Comparison of ENCODE assay signal across 11 mouse cellular contexts in the genomic region with DNA sequence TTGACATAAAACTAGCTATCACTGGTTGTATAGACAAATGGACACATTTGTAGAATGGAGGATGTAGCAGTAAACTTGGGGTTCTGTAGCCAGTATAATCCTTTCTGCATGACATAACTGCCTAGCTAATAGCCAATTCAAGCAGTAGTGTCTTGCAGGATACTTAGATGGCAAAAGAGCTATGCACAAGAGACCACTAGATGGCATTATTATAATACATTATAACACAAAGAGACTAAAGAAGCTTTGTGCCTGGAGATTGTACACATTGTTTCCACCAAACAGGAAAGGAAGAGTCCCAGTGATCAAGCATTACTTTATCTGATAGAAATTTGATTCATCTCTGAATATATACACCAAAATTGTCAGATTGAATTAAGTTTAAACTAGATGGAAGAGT. TPM values are rescaled to one million over a fixed set of nuclear protein-coding genes. Genes with fewer than 3 reads are reported as not detected.
DNase-seq lines count a peak whose midpoint lies in the region; ATAC-seq and TF ChIP-seq lines count a peak whose summit lies in the region.
"Had no signal": no experiment of that assay in that cellular context is flagged by ENCODE, and none has a peak within 500 bp of the region (broad histone marks: within the 10 kb centered on the region; RNA-seq: fewer than 3 reads in every experiment).

No protein-coding gene starts in this region.

- no peak overlapping the region for H3K4me3 ChIP-seq in hindbrain, postnatal 0 days (ENCODE audit: low read length)
- no peak overlapping the region for H3K4me3 ChIP-seq in hindbrain, embryonic 11.5 days (ENCODE audit: low read depth, low read length)
- H3K4me3 ChIP-seq in E14TG2a.4 (replicated peaks; ENCODE audit: low read length): no peak overlapping the region
- no peak overlapping the region for H3K4me3 ChIP-seq in intestine, postnatal 0 days (ENCODE audit: low read depth, low read length)
- H3K4me3 ChIP-seq: heart, embryonic 13.5 days had no signal

- peak; percentile 61 for DNase-seq in hindbrain, postnatal 0 days (ENCODE audit: low spot score)
- no peak for DNase-seq in hindbrain, embryonic 11.5 days (ENCODE audit: low spot score)
- DNase-seq in 416B (ENCODE audit: low read depth): peak; percentile 73
- no peak for DNase-seq in right cerebral cortex, postnatal 4 days
- DNase-seq in cerebellum, postnatal 36 days: no peak
- DNase-seq in gastrocnemius, postnatal 14 days: no peak
- DNase-seq: cerebellum, adult 18-20 months; thymus, postnatal 36 days had no signal

- ATAC-seq in hindbrain, postnatal 0 days: 0 out of 2 replicates have a peak, but pooled peaks have one; percentile 22
- no peak for ATAC-seq in hindbrain, embryonic 11.5 days (ENCODE audit: low FRiP score)
- no peak for ATAC-seq in intestine, postnatal 0 days

- no peak overlapping the region for H3K27ac ChIP-seq in hindbrain, postnatal 0 days
- H3K27ac ChIP-seq in hindbrain, embryonic 11.5 days (ENCODE audit: low read depth, low read length): no peak overlapping the region
- H3K27ac ChIP-seq in intestine, postnatal 0 days (ENCODE audit: low read depth, low read length): no peak overlapping the region
- H3K27ac ChIP-seq: heart, embryonic 13.5 days had no signal

- intact Hi-C loops in gastrocnemius, postnatal 14 days (cut with DNase I; ENCODE audit: low total_unique reads): loop anchor here (10.0 kb wide), 3 partner anchors 162 to 1762 kb away; a partner anchor contains a TSS

- no peak overlapping the region for H3K9ac ChIP-seq in hindbrain, postnatal 0 days (replicated peaks; ENCODE audit: low read length)
- no peak overlapping the region for H3K9ac ChIP-seq in hindbrain, embryonic 11.5 days (ENCODE audit: low read depth, low read length)
- H3K9ac ChIP-seq in intestine, postnatal 0 days (ENCODE audit: low read depth, low read length): no peak overlapping the region
- H3K9ac ChIP-seq: heart, embryonic 13.5 days had no signal

- H3K27me3 ChIP-seq in hindbrain, postnatal 0 days (ENCODE audit: insufficient read depth, low read length): no peaks in the 10 kb centered on the region
- H3K27me3 ChIP-seq in hindbrain, embryonic 11.5 days (ENCODE audit: control insufficient read depth, insufficient read depth, low read length): no peaks in the 10 kb centered on the region
- H3K27me3 ChIP-seq in E14TG2a.4 (ENCODE audit: insufficient read depth, low read length): peaks cover 3% of the 10 kb centered on the region; the same call in 1 of the 2 replicates
- no peaks in the 10 kb centered on the region for H3K27me3 ChIP-seq in intestine, postnatal 0 days (replicated peaks; ENCODE audit: control insufficient read depth, insufficient read depth, low read length)
- H3K27me3 ChIP-seq: heart, embryonic 13.5 days had no signal

- H3K4me2 ChIP-seq in hindbrain, postnatal 0 days (ENCODE audit: low read depth, low read length): no peak overlapping the region
- no peak overlapping the region for H3K4me2 ChIP-seq in hindbrain, embryonic 11.5 days (replicated peaks; ENCODE audit: low read depth, low read length)
- H3K4me2 ChIP-seq in intestine, postnatal 0 days (replicated peaks; ENCODE audit: low read depth): no peak overlapping the region
- H3K4me2 ChIP-seq: heart, embryonic 13.5 days had no signal

- H3K36me3 ChIP-seq in hindbrain, postnatal 0 days (ENCODE audit: insufficient read depth, low read length): no peaks in the 10 kb centered on the region
- H3K36me3 ChIP-seq in hindbrain, embryonic 11.5 days (ENCODE audit: control insufficient read depth, insufficient read depth, low read length): no peaks in the 10 kb centered on the region
- H3K36me3 ChIP-seq in E14TG2a.4 (ENCODE audit: insufficient read depth, low read length): no peaks in the 10 kb centered on the region
- no peaks in the 10 kb centered on the region for H3K36me3 ChIP-seq in intestine, postnatal 0 days (ENCODE audit: control insufficient read depth, insufficient read depth)
- H3K36me3 ChIP-seq: heart, embryonic 13.5 days had no signal

- H3K9me3 ChIP-seq in hindbrain, postnatal 0 days (ENCODE audit: low read length): 0 out of 2 replicates have a peak, but pooled peaks cover 4% of the 10 kb centered on the region
- H3K9me3 ChIP-seq in hindbrain, embryonic 11.5 days (ENCODE audit: control insufficient read depth, low read length): no peaks in the 10 kb centered on the region
- no peaks in the 10 kb centered on the region for H3K9me3 ChIP-seq in E14TG2a.4 (ENCODE audit: low read length)
- H3K9me3 ChIP-seq in intestine, postnatal 0 days (ENCODE audit: control insufficient read depth): no peaks in the 10 kb centered on the region
- H3K9me3 ChIP-seq: heart, embryonic 13.5 days had no signal

- no peaks in the 10 kb centered on the region for H3K4me1 ChIP-seq in hindbrain, postnatal 0 days (ENCODE audit: insufficient read depth, low read length)
- no peaks in the 10 kb centered on the region for H3K4me1 ChIP-seq in hindbrain, embryonic 11.5 days (replicated peaks; ENCODE audit: control insufficient read depth, insufficient read depth, low read length)
- peaks cover 3% of the 10 kb centered on the region for H3K4me1 ChIP-seq in E14TG2a.4 (replicated peaks; ENCODE audit: low read depth, low read length)
- H3K4me1 ChIP-seq in intestine, postnatal 0 days (replicated peaks; ENCODE audit: control insufficient read depth, insufficient read depth, low read length): no peaks in the 10 kb centered on the region
- H3K4me1 ChIP-seq: heart, embryonic 13.5 days had no signal

- TF ChIP-seq CTCF in hindbrain, postnatal 0 days (IDR thresholded peaks at IDR 0.05; ENCODE audit: low read depth): peak; percentile 59
- TF ChIP-seq CTCF in E14TG2a.4 (conservative IDR thresholded peaks at IDR 0.05; ENCODE audit: low read length): peak; percentile 30
- TF ChIP-seq CTCF in intestine, postnatal 0 days (IDR thresholded peaks at IDR 0.05; ENCODE audit: low read depth): peak; percentile 62

RNA-seq across cellular contexts. Expression of a gene that starts 5.8 kb away (rescaled TPM):
- 6.6 and 20.1 TPM in 2 replicates for total RNA-seq in hindbrain, postnatal 0 days (2014; rRNA removed)
- 225 and 226 TPM in 2 replicates for polyA plus RNA-seq in hindbrain, postnatal 0 days (2015; fragmentation: Nextera tagmentation; extraction: Ambion mirVana)
- 274 and 290 TPM in 2 replicates for polyA plus RNA-seq in hindbrain, embryonic 11.5 days (2014; fragmentation: Nextera tagmentation; extraction: Ambion mirVana)
- polyA plus RNA-seq in intestine, postnatal 0 days (2015; fragmentation: Nextera tagmentation; extraction: Ambion mirVana): 255 and 275 TPM in 2 replicates
- total RNA-seq in gastrocnemius, postnatal 14 days (2021): 100 to 1,000 TPM; 136 to 145 TPM

RNA-seq across cellular contexts. Expression of a gene that starts 29.3 kb away (rescaled TPM):
- total RNA-seq in hindbrain, postnatal 0 days (2014; rRNA removed): 96.9 and 109 TPM in 2 replicates
- polyA plus RNA-seq in hindbrain, postnatal 0 days (2015; fragmentation: Nextera tagmentation; extraction: Ambion mirVana): 6.0 and 6.6 TPM in 2 replicates
- 15.0 and 17.7 TPM in 2 replicates for polyA plus RNA-seq in hindbrain, embryonic 11.5 days (2014; fragmentation: Nextera tagmentation; extraction: Ambion mirVana)
- 2.2 and 2.4 TPM in 2 replicates for polyA plus RNA-seq in intestine, postnatal 0 days (2015; fragmentation: Nextera tagmentation; extraction: Ambion mirVana)
- total RNA-seq in gastrocnemius, postnatal 14 days (2021): 10 to 100 TPM in 1 of 2 experiments, 1 to 10 TPM in 1; 9.2 to 14.2 TPM

Comparison
In these comparisons a context has a peak if more than half of its experiments do, and no peak if none do; other contexts are left out.
1. DNase-seq: peak in hindbrain, postnatal 0 days (single experiment) and 416B (single experiment); none in hindbrain, embryonic 11.5 days (single experiment), right cerebral cortex, postnatal 4 days (single experiment), cerebellum, postnatal 36 days (0 of 2) and gastrocnemius, postnatal 14 days (single experiment).
2. Peak in every context shown above with its lines, with median percentiles within 50 percentile points of each other: CTCF ChIP-seq.